Mouse (Mus musculus): ENCODE measurements around the gene L3mbtl3.

The L3mbtl3 gene

DNA sequence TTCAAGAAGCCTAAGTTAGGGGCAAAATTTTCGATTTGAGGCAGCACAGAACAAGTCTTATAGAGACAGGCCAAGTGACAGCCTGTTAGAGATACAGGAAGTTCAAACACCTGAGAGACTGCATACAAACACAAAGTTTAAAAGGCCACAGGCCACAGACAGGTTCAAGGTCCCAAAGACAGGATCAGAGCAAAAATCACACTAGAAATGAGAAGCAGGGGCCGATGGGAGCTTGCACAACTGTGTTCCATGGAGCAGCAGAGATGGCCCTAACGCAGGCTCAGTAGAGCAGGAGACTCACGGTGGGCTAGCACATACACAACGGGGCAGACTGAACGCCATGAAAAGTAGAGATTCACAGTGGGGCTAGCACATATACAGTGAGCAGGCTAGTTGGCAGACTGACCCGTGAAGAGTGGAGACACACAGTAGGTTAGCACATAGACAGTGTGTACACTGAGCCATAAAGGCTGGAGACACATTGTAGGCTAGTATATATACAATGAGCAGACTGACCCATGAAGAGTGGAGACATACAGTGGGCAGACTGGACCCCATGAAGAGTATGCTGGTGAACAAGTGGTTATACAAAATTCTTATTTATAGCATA is 24.5 kb downstream of the L3mbtl3 start:
- in situ Hi-C loops (cut with MboI; ENCODE audit: low pct_unique_long_range_greater_than_20kb in 1 of 2, low sequenced_read_pairs in 2 of 2, unreplicated experiment in 1 of 2) = loop anchor here in 1 of 2 experiments (25.0 kb wide), 1 partner anchor 536 kb away; no protein-coding TSS in a partner anchor

DNA sequence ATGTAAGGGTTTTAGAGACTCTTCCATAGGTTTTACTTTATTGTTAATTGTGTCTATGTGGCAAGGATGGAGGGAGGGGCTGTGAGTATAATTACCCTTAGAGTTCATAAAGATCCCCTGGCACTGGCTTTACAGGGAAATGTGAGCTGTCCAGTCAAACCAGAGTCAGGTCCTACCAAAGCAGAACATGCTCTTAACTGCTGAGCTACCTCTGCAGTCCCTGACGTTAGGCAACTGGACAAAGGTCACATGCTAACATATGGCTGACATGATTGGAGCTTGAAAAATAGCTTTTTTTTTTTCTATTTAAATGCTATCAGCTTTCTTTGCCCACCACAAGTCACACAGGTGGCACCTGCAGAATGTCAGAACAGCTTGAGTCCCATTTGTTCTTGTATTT is 25.6 kb downstream of the L3mbtl3 start:
- in situ Hi-C loops (cut with MboI; ENCODE audit: low pct_unique_long_range_greater_than_20kb in 1 of 2, low sequenced_read_pairs in 2 of 2, unreplicated experiment in 1 of 2) = loop anchor here in 1 of 2 experiments (25.0 kb wide), 1 partner anchor 537 kb away; no protein-coding TSS in a partner anchor

DNA sequence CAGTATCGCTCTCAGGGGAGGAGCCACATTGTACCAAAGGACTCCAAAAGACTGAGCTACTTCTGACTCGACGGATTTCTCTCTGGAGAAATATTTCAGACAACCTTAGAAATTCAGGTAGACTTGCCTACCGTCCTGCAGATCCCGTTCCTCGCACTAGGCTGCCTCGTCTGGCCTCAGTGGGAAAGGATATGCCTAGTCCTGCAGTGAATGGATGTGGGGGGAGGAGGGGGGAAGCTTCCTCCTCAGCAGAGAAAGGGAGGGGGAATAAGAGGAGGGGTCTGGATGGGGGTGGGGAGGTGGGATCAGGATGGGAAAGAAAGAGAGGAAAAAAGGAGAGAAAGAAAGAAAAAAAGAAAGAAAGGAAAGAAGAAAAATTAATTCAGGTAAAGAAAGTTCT is 28.2 kb downstream of the L3mbtl3 start:
- in situ Hi-C loops (cut with MboI; ENCODE audit: low pct_unique_long_range_greater_than_20kb in 1 of 2, low sequenced_read_pairs in 2 of 2, unreplicated experiment in 1 of 2) = no loop called here

DNA sequence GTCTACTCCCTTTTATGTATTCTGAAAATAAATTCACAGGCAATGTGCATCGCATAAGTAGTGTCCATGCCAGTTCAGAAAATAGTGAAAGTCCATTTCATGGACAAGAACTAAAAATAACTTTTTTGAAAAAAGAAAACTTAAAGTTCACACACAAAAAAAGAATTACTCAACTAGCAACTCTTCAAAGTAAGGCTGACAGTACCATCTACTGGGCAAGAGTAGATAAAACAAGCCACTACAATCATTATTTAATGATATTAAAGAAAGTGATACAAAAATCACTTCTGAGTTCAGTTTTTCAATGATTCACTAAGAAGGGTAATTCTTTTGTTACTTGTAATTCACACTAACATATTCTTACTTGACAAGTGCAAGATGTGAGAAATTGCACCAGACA is 29.9 kb downstream of the L3mbtl3 start:
- in situ Hi-C loops (cut with MboI; ENCODE audit: low pct_unique_long_range_greater_than_20kb in 1 of 2, low sequenced_read_pairs in 2 of 2, unreplicated experiment in 1 of 2) = no loop called here

DNA sequence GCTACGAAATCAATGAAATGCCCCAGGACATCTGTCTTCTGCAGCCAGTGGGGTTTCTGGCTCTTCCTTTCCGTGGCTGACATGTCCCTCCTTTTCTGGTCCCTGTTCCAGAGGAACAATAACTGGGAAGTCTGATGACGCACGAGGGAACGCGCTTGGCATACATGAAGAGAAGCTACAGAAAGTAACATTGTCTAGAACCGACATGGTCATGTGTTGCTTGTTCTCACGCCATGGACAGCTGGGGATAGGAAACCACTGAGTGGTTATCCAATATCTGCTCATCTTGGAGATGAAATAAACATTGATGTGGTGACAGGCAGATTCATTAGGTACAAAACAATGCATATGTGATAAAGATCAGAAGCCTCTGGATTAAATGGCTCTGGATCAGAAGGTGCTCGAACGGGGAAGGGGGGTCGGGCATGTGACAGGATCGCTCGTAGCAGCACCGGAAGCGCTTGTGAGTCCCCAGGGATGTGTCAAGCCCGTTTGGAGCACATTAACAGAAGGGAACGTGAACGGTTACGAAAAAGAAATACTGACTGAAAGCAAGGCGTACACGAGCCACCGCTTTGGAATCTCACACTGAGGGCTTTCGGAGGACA is 37.8 kb downstream of the L3mbtl3 start:
- in situ Hi-C loops (cut with MboI; ENCODE audit: low pct_unique_long_range_greater_than_20kb in 1 of 2, low sequenced_read_pairs in 2 of 2, unreplicated experiment in 1 of 2) = no loop called here

DNA sequence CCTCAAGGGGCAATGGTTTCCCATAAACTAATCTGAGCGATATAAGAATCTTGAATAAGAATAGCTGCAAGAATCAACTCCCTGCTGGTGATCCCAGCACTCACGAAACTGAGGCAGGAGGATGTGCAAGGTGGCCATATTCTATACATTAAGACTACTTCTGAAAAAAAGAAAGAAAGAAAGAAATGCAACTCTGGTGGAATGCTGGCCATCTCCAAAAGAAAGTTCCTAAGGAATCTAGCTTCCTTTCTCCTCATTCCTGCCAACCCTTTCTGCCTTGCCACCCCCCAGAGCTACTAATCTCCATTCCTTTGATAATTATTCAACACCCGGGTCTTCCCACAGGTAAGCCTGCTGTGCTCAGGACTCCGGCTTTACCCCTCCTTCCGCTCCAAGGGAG is 41.8 kb downstream of the L3mbtl3 start:
- in situ Hi-C loops (cut with MboI; ENCODE audit: low pct_unique_long_range_greater_than_20kb in 1 of 2, low sequenced_read_pairs in 2 of 2, unreplicated experiment in 1 of 2) = no loop called here

DNA sequence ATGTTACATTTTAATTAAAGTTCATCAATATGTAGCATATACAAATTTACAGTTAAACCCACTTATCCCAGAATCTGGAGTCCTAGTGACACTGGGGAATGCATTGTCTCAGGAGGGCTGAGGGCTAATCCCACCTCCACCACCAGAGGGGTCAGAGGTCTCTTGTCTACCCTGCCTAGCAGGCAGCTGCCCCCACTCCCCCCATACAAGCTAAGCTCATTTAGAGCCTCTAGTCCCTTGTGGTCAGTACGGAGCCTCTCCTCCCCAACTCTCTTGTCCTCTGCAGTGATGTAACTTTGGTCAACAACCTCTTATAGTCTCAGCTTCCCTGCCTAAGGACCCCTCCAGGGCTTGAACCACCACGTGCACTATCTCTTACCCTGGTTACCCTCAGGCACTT is 43.0 kb downstream of the L3mbtl3 start:
- in situ Hi-C loops (cut with MboI; ENCODE audit: low pct_unique_long_range_greater_than_20kb in 1 of 2, low sequenced_read_pairs in 2 of 2, unreplicated experiment in 1 of 2) = no loop called here

DNA sequence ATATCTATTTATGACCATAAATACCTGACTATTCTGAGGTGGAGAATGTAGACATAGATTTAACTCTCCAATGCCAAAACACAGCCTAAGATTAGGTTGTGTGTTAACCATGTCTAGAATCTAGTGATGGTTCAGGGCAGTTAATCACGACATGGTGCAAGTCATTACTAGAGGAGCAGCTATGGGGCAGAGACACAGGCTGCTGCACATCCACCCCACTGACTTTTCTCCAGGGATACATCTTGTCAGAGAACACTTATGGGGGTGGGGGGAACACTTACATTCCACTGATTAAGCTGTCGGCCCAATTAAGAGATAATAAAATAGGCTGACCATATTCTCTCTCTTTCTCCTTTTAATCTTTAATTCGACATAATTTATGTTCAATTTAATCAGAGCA is 46.9 kb downstream of the L3mbtl3 start:
- in situ Hi-C loops (cut with MboI; ENCODE audit: low pct_unique_long_range_greater_than_20kb in 1 of 2, low sequenced_read_pairs in 2 of 2, unreplicated experiment in 1 of 2) = no loop called here

DNA sequence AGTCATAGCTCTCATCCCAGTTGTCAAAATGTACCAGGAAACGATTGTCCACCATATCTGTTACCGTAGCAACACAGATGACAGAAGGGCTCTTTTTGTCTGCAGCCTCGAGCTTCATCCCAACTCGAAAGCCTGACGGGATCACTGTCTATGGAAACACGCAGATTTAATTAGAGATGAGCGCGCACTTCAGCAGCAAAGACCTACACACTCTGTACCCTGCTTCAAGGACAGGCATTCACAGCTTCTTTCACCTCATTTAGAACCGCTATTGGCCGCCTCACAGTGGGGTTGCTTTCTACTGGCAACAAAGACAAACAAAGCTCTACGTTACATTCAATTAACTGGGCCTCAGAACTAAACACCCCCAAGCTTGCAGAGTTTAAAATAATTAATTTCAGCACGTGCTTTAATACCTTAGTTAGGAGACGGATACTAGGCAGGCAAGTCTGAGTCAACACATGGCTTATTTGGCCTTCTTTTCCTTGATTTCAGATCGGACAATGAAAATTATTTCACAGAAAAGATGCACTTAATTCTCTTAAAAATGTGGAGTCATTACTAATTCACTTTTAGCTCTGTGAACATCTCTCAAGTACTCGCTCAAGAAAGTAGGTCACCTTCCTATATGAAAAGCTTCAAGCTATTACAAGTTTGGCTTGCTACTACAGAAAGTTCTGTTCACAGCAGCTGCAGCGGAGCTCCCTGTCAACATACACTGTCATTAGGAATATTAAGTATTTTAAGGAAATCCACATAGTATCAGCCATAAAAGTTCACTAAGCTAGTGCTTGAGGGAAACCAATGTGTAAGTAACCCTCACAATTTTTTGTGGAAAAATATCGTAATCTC is 47.9 kb downstream of the L3mbtl3 start:
- in situ Hi-C loops (cut with MboI; ENCODE audit: low pct_unique_long_range_greater_than_20kb in 1 of 2, low sequenced_read_pairs in 2 of 2, unreplicated experiment in 1 of 2) = no loop called here

DNA sequence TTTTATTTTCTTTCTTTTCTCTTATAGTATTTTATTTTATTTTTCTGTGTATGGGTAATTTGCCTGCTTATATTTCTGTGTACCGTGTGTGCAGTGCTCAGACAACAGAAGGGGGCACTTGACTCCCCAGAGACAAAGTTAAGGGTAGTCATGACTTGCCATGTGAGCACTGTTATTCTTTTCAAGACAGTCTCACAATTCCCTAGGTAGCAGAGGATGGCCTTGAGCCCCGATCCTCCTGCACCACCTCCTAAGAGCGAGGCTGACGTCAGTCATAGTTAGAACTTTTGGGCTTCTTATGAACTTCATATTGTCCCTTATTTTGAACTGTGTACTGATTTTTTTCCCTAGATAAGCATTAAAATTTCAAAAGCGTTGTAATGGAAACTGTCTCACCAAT is 48.5 kb downstream of the L3mbtl3 start:
- in situ Hi-C loops (cut with MboI; ENCODE audit: low pct_unique_long_range_greater_than_20kb in 1 of 2, low sequenced_read_pairs in 2 of 2, unreplicated experiment in 1 of 2) = no loop called here

DNA sequence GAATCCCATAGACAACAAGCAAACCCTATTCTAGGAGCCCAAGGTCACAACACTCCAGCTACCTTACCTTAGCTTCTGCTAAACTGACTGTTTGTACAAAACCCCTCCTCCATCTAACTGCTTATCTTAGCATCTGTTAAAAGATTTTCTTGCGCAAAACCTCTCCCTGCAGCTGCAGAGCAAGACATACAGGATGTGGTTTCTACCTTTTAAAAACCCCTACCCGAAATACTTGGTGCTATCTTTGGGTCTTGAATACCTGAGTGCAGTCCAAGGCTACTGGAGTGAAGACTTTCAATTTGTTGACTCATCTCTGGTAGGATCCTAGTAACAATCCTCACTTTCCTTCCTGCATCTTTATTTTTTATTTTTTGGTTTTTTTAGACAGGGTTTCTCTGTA is 50.5 kb downstream of the L3mbtl3 start:
- in situ Hi-C loops (cut with MboI; ENCODE audit: low pct_unique_long_range_greater_than_20kb in 1 of 2, low sequenced_read_pairs in 2 of 2, unreplicated experiment in 1 of 2) = no loop called here

DNA sequence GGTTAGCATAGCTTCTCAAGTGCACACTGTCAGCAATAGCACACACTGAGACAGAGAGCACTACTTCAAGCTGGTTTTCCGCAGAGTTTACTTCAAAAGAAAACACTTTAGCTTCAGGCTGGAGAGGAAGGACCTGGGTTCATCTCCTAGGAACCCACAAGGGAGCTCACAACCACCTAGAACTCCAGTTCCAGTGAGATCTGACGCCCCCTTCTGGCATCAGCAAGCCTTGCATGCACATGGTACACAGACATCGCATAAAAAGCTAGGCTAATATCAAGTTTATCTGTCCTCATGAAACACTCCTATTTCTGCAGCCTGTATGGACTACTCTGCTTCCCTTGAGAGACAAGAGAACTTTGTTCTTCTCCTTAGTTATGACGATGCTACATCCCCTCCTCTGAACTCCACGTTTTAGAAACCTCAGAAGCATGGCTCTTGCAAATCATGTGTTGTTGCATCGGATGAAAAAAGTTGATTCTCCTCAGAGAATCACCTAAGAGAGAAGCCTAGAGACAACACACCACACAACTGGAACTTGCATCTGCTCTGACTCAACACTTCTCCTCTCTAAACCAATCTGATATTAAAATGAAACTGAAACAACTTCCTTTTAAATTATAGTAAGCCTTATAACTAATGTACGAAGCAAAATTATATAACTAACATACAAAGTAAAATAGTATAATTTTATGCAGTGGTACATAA is 53.3 kb downstream of the L3mbtl3 start:
- in situ Hi-C loops (cut with MboI; ENCODE audit: low pct_unique_long_range_greater_than_20kb in 1 of 2, low sequenced_read_pairs in 2 of 2, unreplicated experiment in 1 of 2) = loop anchor here in 1 of 2 experiments (25.0 kb wide), 1 partner anchor 635 kb away; no protein-coding TSS in a partner anchor

DNA sequence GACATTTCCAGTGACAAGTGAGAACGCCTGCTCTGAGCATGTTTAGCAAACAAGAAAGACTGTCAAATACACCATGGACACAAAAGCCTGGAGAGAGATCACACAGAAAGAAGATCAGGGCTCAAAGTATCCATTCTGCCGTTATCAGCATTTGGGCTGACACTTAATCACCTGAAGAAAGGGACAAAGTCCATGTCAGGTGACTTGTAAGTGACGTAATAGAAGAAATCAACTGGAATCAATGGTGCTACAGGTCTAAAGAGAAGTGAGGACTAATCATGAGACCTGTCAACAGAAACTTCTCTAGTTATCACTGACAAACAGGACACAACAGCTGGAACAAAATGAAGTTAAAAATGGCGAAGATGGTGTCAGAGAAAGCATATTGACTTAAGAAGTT is 55.1 kb downstream of the L3mbtl3 start:
- in situ Hi-C loops (cut with MboI; ENCODE audit: low pct_unique_long_range_greater_than_20kb in 1 of 2, low sequenced_read_pairs in 2 of 2, unreplicated experiment in 1 of 2) = loop anchor here in 1 of 2 experiments (25.0 kb wide), 1 partner anchor 633 kb away; no protein-coding TSS in a partner anchor

DNA sequence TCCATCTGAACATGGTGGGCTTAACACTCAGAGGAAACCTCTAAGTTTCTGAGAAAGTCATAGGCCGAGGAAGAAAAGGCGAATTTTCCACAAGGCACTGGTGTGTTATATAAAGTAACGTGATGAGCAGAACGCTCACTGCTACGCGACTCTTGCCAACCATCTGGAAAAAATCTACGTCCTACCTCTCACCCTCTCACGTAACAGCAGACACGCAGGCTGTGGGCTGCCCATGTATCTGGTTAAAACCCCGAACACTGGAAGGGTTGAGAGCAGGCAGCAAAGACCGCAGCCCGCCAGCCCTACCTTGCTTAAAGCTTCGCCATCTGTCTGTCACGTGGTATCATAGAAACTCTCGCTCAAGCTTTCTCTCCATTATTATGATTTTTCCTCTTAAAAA is 61.4 kb downstream of the L3mbtl3 start:
- in situ Hi-C loops (cut with MboI; ENCODE audit: low pct_unique_long_range_greater_than_20kb in 1 of 2, low sequenced_read_pairs in 2 of 2, unreplicated experiment in 1 of 2) = loop anchor here in 1 of 2 experiments (25.0 kb wide), 1 partner anchor 627 kb away; no protein-coding TSS in a partner anchor

DNA sequence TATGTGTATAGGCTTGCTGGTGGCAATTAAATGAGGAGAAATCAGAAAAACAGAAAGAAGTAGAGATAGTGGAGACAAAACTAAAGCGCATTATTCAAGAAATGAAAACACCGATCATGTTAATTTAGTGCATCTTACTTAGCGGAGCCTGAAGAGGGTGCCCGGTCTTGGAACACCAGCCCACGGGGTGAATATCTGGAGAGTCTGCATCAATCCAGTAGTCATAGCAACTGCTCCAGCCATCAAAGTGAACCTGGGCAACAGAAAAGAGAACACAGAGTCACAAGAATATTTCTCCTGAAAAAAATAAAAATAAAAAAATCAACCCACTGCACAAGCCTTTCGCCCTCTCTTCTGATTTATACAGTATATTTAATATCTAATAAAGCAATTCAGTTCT is 72.3 kb downstream of the L3mbtl3 start:
- in situ Hi-C loops (cut with MboI; ENCODE audit: low pct_unique_long_range_greater_than_20kb in 1 of 2, low sequenced_read_pairs in 2 of 2, unreplicated experiment in 1 of 2) = loop anchor here in 1 of 2 experiments (25.0 kb wide), 1 partner anchor 616 kb away; no protein-coding TSS in a partner anchor

DNA sequence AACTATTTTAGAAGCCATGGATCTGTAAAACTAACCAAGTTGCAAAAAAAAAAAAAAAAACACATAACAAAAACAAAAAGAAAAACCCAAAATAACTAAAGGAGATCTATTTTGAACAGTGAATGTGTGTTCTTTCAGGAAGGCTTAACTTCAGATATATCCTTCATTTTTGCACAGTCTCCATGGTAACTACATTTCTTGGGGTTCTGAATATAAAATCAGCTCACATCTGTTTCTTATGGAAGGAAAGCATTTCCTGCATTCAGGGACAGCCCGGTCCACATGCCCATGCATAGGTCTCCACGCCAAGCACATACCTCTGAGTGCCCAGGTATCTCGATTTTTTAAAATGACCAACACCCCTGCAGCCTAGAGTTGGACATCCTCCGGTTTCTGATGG is 73.4 kb downstream of the L3mbtl3 start:
- in situ Hi-C loops (cut with MboI; ENCODE audit: low pct_unique_long_range_greater_than_20kb in 1 of 2, low sequenced_read_pairs in 2 of 2, unreplicated experiment in 1 of 2) = loop anchor here in 1 of 2 experiments (25.0 kb wide), 1 partner anchor 615 kb away; no protein-coding TSS in a partner anchor

DNA sequence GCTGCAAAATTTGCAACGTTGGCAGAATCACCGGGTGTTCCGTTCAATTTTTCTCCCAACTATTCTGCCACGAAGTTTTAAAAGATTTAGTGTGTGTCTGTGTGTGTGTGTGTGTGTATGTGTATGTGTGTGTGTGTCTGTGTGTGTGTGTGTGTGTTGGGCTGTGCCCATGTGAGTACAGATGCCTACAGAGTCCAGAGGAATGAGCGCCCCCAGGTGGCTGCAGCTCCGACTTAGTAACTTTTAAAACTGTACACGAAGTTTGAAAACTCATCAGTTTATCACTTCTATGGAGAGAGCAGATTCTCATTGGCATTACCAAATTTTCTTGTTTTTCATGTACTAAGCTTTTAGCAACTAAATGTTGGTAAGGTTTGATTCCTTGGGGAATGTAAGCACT is 78.1 kb downstream of the L3mbtl3 start:
- in situ Hi-C loops (cut with MboI; ENCODE audit: low pct_unique_long_range_greater_than_20kb in 1 of 2, low sequenced_read_pairs in 2 of 2, unreplicated experiment in 1 of 2) = no loop called here

DNA sequence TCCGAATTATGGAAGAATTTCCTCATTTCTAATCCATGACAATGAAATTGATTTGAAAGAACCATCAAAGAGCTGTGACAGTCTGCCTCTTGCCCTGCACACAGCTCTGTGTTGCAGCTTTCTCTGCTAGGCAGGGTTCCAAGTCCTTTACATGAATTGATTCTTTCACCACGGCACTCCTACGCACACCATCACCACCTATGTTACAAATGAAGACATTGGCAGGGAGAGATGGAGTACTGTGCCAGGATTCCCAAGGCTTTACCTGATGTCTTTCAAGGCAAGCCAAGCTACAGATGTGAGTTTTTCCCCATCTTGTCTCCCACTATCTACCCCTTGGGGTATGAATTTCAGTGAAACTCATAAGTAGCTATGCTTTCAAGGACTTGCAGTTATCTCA is 78.6 kb downstream of the L3mbtl3 start:
- in situ Hi-C loops (cut with MboI; ENCODE audit: low pct_unique_long_range_greater_than_20kb in 1 of 2, low sequenced_read_pairs in 2 of 2, unreplicated experiment in 1 of 2) = no loop called here

DNA sequence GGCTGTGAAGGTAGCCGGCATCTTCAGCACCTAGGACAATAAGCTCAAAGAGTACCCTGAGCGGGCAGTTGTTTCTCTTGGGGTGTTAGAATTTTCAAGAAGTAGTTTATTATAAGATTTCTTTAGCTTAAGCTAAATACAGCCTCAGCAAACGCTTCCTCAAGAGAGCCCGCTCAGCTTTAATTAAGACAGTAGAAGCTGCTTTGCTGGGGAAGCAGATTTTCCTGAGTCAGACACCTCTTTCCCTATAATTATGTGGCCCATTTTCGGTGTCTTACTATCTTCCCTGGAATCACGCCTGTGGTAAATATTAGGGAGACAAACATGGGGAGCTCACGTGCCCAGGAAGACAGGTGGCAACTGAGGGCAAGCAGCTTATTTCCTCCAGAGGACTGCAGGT is 88.6 kb downstream of the L3mbtl3 start:
- in situ Hi-C loops (cut with MboI; ENCODE audit: low pct_unique_long_range_greater_than_20kb in 1 of 2, low sequenced_read_pairs in 2 of 2, unreplicated experiment in 1 of 2) = no loop called here
